Mouse (Mus musculus) midbrain, embryonic 13.5 days (tissue): Measurements from ENCODE around the gene Psapl1. TPM values are rescaled to one million over a fixed set of nuclear protein-coding genes. Genes with fewer than 3 reads are reported as not detected.

Experiments used
- ATAC-seq: fragments of 200-750 bp; cut with Nextera tagmentation; 2 replicates; pipeline ENCODE4 v1.8.0; 2017; ENCODE audit warnings: mild to moderate bottlenecking, moderate TSS enrichment, moderate library complexity
- H3K27ac ChIP-seq: fragments of 300-500 bp; sonication (generic); 2 replicates; pipeline ENCODE4 v1.5.1; 2015; ENCODE audit warnings: inconsistent platforms, mild to moderate bottlenecking, moderate library complexity
- H3K27me3 ChIP-seq: fragments of 300-500 bp; sonication (generic); 2 replicates; pipeline ENCODE4 v1.6.1; 2015; ENCODE audit warnings: mild to moderate bottlenecking, inconsistent platforms
- H3K36me3 ChIP-seq: fragments of 300-500 bp; sonication (generic); 2 replicates; pipeline ENCODE4 v1.6.1; 2015; ENCODE audit warnings: mild to moderate bottlenecking, inconsistent platforms
- H3K4me1 ChIP-seq: fragments of 300-500 bp; sonication (generic); replicated peaks from 2 replicates; pipeline ENCODE4 v1.6.1; 2015; ENCODE audit warnings: inconsistent platforms
- H3K4me2 ChIP-seq: fragments of 300-500 bp; sonication (generic); replicated peaks from 2 replicates; pipeline ENCODE4 v1.6.1; 2015; ENCODE audit warnings: moderate library complexity, mild to moderate bottlenecking, inconsistent platforms
- H3K4me3 ChIP-seq: fragments of 300-500 bp; sonication (generic); replicated peaks from 2 replicates; pipeline ENCODE4 v1.5.1; 2015; ENCODE audit warnings: mild to moderate bottlenecking, inconsistent platforms
- H3K9ac ChIP-seq: fragments of 300-500 bp; sonication (generic); replicated peaks from 2 replicates; pipeline ENCODE4 v1.6.1; 2015; ENCODE audit warnings: mild to moderate bottlenecking, inconsistent platforms
- H3K9me3 ChIP-seq: fragments of 300-500 bp; sonication (generic); 2 replicates; pipeline ENCODE4 v1.6.1; 2016; ENCODE audit warnings: mild to moderate bottlenecking, inconsistent platforms
- WGBS: fragments of 180-500 bp; shearing (Covaris S2); methylation state at CpG from one replicate; pipeline ENCODE4 v1.1.7; 2015; 5-methylcytosine and 5-hydroxymethylcytosine counted together
- polyA plus RNA-seq: library from polyadenylated mRNA; unstranded; fragments of >200 nt; fragmentation: Nextera tagmentation; extraction: Ambion mirVana; gene quantifications from 2 replicates; pipeline ENCODE4 v1.2.1, GENCODE M21; 2015

Psapl1 gene
- polyA plus RNA-seq = 0.09 and 0.13 TPM in 2 replicates

DNA sequence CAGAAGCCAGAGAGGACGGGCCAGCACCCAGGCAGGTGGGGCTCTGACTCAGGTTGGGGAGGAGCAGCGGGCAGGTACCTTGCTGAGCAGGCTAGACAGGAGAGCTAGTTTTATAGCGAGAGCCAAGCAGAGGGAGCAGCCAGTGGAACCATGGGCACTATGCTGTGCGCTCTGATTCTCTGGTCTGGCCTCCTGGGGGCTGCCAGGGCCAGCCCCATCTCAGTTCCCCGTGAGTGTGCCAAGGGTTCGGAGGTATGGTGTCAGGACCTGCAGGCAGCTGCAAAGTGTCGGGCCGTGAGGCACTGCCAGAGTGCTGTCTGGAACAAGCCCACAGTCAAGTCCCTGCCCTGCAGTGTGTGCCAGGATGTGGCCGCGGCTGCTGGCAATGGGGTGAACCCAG lies at the start of gene Psapl1:
Psapl1 (plus strand) TSS at position 106 of the 400 bp plus-strand sequence.
- Histone ChIP-seq H3K4me3 (no peak within 1 kb of the TSS), H3K9me3 (no peaks in the 10 kb centered on the region), H3K27me3 (no peaks in the 10 kb centered on the region), H3K36me3 (no peaks in the 10 kb centered on the region), H3K4me1 (peaks cover 7% of the 10 kb centered on the region), H3K27ac (no peak within 1 kb of the TSS), H3K4me2 (no peak within 1 kb of the TSS), H3K9ac (no peak within 1 kb of the TSS)
- ATAC-seq = no peak
- 91% methylated on average over 10 of the region's 10 CpGs for WGBS

- no peak for ATAC-seq
- no peak overlapping the region for H3K4me2 ChIP-seq
- H3K4me3 ChIP-seq = no peak overlapping the region
- no peaks in the 10 kb centered on the region for H3K27me3 ChIP-seq
- no peaks in the 10 kb centered on the region for H3K36me3 ChIP-seq
- no peaks in the 10 kb centered on the region for H3K9me3 ChIP-seq
- peak overlapping the region; percentile 33; the same call in 1 of the 2 replicates for H3K9ac ChIP-seq
- H3K27ac ChIP-seq = peak overlapping the region; percentile 12; the same call in 1 of the 2 replicates
- WGBS = 31% methylated on average over 8 of the region's 8 CpGs
- peaks cover 22% of the 10 kb centered on the region for H3K4me1 ChIP-seq
These were observed 48.8 kb upstream of the Psapl1 start for GRCm38 (mm10) chr5:36154879-36155485.

DNA sequence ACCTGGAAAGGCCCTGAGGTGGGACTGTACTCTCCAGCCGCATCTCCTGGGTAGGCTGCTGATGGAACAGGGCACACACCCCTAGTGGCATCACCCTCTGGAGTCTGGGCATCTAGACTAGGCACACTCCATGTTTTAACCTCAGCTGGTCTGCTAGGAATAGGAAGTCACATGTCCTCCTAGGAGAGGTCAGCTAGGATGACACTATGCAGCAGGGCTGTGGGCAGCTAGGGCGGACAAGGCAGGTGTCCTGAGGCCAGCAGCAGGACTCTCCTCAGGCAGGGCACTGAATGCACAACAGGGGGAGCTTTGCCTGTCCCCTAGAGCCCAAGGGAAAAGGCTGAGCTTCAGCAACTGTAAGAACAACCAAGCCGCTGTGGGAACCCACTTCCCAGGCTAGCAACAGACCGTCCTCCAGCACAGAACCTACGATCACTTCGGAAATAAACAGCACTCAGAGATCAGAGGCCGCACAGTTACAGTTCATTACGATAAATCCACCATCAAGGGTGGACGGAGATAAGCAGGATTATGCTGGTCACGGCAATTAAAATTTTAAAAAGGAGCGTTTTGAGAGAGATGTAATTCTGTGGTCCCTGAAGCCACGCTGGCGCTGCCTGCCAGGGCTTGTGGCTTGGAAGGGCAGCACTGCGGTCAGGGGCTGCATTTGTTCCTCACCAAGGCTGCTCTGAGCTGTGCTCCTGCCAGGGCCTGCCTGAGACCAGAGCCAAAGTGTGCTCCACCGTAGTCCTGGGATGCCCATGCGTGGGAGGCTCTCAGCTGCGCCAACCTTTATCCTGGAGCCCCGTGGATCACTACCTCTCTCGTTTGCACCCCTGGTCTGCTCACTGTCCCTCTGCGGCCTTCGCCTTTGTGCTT lies 38.2 kb upstream of the Psapl1 start:
- Histone ChIP-seq H3K4me3 (no peak overlapping the region), H3K36me3 (no peaks in the 10 kb centered on the region), H3K9me3 (no peaks in the 10 kb centered on the region), H3K27ac (peak overlapping the region; percentile 65), H3K9ac (peak overlapping the region; percentile 19; the same call in 1 of the 2 replicates), H3K4me2 (no peak overlapping the region), H3K27me3 (0 out of 2 replicates have a peak, but pooled peaks cover 3% of the 10 kb centered on the region), H3K4me1 (peaks cover 41% of the 10 kb centered on the region)
- peak; percentile 56 for ATAC-seq
- WGBS = 57% methylated on average over 21 of the region's 21 CpGs

DNA sequence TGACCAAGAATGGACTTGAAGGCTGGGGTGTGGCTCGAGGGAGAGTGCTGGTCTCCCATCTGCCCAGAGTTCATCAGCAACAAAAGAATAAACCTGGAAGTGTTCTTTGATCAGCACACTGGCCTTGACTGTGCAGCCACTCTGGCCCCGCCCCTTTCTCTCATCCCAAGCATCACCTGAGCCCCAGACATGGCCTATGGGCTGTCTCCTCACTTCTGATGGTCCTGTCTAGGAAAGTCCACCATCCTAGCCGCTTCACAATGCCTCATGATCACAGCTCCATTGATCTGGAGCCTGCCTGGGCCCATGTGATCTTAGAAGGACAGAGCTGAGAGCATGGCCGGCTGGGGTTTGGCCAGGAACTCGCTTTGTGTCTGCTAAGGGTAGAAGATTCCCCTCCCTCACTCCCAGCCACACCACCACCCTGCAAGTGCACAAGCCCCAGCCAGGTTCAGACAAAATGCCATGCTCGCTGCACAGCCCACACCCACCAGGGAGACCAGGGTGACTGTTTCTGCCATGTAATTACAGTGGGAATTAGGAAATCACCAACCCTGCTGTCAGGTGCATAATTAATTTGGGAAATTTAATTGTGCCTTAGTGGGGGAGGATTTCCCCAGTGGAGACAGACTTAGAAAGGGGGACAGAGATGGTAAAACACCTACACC lies 37.3 kb upstream of the Psapl1 start:
- ATAC-seq = peak; percentile 75
- H3K27ac ChIP-seq = peak overlapping the region; percentile 65
- H3K4me1 ChIP-seq = peaks cover 41% of the 10 kb centered on the region
- no peak overlapping the region for H3K4me3 ChIP-seq
- peak overlapping the region; percentile 19; the same call in 1 of the 2 replicates for H3K9ac ChIP-seq
- H3K9me3 ChIP-seq = no peaks in the 10 kb centered on the region
- 0 out of 2 replicates have a peak, but pooled peaks cover 3% of the 10 kb centered on the region for H3K27me3 ChIP-seq
- WGBS = 65% methylated on average over 6 of the region's 6 CpGs
- no peaks in the 10 kb centered on the region for H3K36me3 ChIP-seq
- H3K4me2 ChIP-seq = no peak overlapping the region

DNA sequence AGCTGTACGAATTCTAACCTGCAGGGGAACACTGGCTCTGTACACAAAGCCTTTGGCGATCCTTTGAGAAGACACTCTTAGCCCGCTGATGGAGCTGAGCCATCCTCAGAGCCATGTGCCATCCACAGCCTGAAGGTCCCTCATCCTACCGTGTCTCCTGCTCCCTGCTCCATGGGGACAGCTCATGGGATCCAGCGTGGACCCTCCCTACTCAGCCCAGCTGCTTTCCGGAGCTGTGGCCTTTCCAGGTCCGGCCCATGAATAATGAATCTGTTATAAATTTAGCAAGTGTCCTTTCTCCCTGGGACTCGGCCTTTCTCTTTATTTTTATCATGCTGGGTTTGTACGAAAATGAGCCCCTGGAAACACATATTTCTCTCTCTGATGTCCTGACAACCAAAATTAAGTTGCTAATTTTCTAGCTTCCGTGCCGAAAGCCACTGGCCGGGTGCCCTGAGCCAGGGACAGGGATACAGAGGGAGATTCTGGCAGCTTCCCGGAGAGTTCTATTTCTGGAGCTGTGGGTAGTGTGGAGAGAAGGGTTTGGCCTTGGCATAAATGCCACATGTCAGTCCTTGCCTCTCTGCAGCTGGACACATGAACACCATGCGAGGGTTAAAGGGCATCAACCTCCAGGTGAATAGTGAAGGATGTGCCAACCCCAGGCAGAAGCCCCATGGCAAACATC lies 34.7 kb upstream of the Psapl1 start:
- H3K36me3 ChIP-seq = no peaks in the 10 kb centered on the region
- 68% methylated on average over 14 of the region's 14 CpGs for WGBS

GRCm38 (mm10) chr5:36174569-36175115 lies 29.2 kb upstream of the Psapl1 start:
- ATAC-seq = peak; percentile 92
- Histone ChIP-seq H3K4me3 (no peak overlapping the region), H3K9me3 (no peaks in the 10 kb centered on the region), H3K4me2 (no peak overlapping the region), H3K27me3 (no peaks in the 10 kb centered on the region), H3K4me1 (peaks cover 26% of the 10 kb centered on the region), H3K9ac (no peak overlapping the region), H3K36me3 (no peaks in the 10 kb centered on the region), H3K27ac (peak overlapping the region; percentile 88)
- WGBS = 2% methylated on average over 9 of the region's 9 CpGs

More for the DNA sequence above, 34.7 kb upstream of the Psapl1 start:
- Histone ChIP-seq H3K9ac (no peak overlapping the region), H3K27ac (peak overlapping the region; percentile 30; the same call in 1 of the 2 replicates), H3K4me2 (no peak overlapping the region), H3K27me3 (0 out of 2 replicates have a peak, but pooled peaks cover 3% of the 10 kb centered on the region), H3K4me1 (peaks cover 46% of the 10 kb centered on the region), H3K4me3 (no peak overlapping the region), H3K9me3 (no peaks in the 10 kb centered on the region)
- ATAC-seq = no peak

- 90% methylated on average over 11 of the region's 11 CpGs for WGBS
- no peak for ATAC-seq
- Histone ChIP-seq H3K36me3 (no peaks in the 10 kb centered on the region), H3K9ac (no peak overlapping the region), H3K27me3 (no peaks in the 10 kb centered on the region), H3K27ac (no peak overlapping the region), H3K4me2 (no peak overlapping the region), H3K9me3 (no peaks in the 10 kb centered on the region), H3K4me1 (peaks cover 24% of the 10 kb centered on the region), H3K4me3 (no peak overlapping the region)
These were observed 27.4 kb upstream of the Psapl1 start for GRCm38 (mm10) chr5:36176409-36176808.

GRCm38 (mm10) chr5:36176873-36177272 lies 26.9 kb upstream of the Psapl1 start:
- no peak overlapping the region for H3K4me2 ChIP-seq
- no peak overlapping the region for H3K4me3 ChIP-seq
- H3K27ac ChIP-seq = no peak overlapping the region
- H3K4me1 ChIP-seq = peaks cover 24% of the 10 kb centered on the region
- H3K36me3 ChIP-seq = no peaks in the 10 kb centered on the region
- 98% methylated on average over 4 of the region's 4 CpGs for WGBS
- no peaks in the 10 kb centered on the region for H3K9me3 ChIP-seq
- ATAC-seq = no peak
- H3K9ac ChIP-seq = no peak overlapping the region
- no peaks in the 10 kb centered on the region for H3K27me3 ChIP-seq

DNA sequence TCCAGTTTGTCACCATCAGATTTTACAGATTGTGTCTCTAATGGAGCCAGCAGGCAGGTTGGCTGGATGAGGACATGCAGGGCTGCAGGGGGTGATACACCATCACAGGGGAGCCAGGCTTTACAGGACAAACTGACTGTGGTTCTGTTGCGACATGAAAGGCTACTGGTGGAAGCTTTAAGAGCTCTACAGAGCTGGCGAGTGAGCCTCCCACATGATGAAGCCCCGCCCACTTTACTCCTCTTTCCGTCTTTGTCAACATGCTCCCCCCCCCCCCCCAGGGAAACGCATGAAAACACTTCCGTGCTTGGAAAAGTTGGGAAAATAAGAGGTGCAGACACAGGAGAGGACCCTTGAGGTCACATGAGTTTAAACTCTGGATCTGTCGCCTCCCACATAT lies 25.6 kb upstream of the Psapl1 start:
- H3K9ac ChIP-seq = no peak overlapping the region
- no peak overlapping the region for H3K4me3 ChIP-seq
- H3K27ac ChIP-seq = no peak overlapping the region
- no peak for ATAC-seq
- peaks cover 28% of the 10 kb centered on the region for H3K4me1 ChIP-seq
- H3K27me3 ChIP-seq = no peaks in the 10 kb centered on the region
- H3K9me3 ChIP-seq = no peaks in the 10 kb centered on the region
- no peaks in the 10 kb centered on the region for H3K36me3 ChIP-seq
- WGBS = 62% methylated on average over 7 of the region's 7 CpGs
- H3K4me2 ChIP-seq = no peak overlapping the region

DNA sequence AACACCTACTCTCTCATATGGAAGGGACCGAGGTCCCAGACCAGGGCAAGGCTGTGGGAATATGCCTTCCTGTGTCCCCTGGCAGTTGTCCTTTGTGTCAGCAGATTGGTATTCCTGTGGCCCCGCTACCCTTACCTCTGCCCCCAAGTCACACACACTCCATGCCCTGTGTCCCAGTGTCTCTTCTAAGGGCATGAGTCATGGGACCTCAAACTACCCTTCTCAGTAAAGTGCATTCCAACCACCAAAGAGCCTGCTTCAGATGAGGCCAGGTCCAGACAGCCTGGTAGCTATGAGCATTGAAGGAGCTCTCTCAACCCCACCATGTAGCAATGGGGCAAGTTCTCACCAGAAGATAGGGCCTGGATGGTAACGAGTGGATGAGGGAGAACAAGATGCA lies 25.0 kb upstream of the Psapl1 start:
- Histone ChIP-seq H3K27me3 (no peaks in the 10 kb centered on the region), H3K27ac (no peak overlapping the region)

GRCm38 (mm10) chr5:36179708-36180107 lies 24.1 kb upstream of the Psapl1 start:
- H3K9me3 ChIP-seq = no peaks in the 10 kb centered on the region
- no peaks in the 10 kb centered on the region for H3K27me3 ChIP-seq
- no peak overlapping the region for H3K4me2 ChIP-seq
- peaks cover 17% of the 10 kb centered on the region for H3K4me1 ChIP-seq
- no peak overlapping the region for H3K4me3 ChIP-seq
- 84% methylated on average over 5 of the region's 5 CpGs for WGBS
- H3K9ac ChIP-seq = no peak overlapping the region
- H3K27ac ChIP-seq = no peak overlapping the region
- no peak for ATAC-seq
- H3K36me3 ChIP-seq = no peaks in the 10 kb centered on the region

More for the DNA sequence above, 25.0 kb upstream of the Psapl1 start:
- Histone ChIP-seq H3K4me1 (peaks cover 27% of the 10 kb centered on the region), H3K9ac (no peak overlapping the region), H3K4me2 (no peak overlapping the region), H3K9me3 (no peaks in the 10 kb centered on the region), H3K36me3 (no peaks in the 10 kb centered on the region), H3K4me3 (no peak overlapping the region)
- whole genome bisulfite sequencing = 98% methylated on average over 3 of the region's 3 CpGs
- no peak for ATAC-seq
